Mouse (Mus musculus): Measurements from ENCODE around the gene Mrpl37.
A peak's percentile ranks its signal among the peaks of the same experiment; 100 is the strongest.
"Not testable (repeated sequence)": the region's sequence is repeated elsewhere in the genome, so short reads cannot be mapped to it uniquely, and the experiment has no call there.

The Mrpl37 gene

GRCm38 (mm10) chr4:107066252-107067124 is at the start of gene Mrpl37, which contains the start of gene Cyb5rl:
Mrpl37 (minus strand) TSS chr4:107066868.
Cyb5rl (plus strand) TSS chr4:107066988.
- DNase-seq = peak; percentile 97 to 98

DNA sequence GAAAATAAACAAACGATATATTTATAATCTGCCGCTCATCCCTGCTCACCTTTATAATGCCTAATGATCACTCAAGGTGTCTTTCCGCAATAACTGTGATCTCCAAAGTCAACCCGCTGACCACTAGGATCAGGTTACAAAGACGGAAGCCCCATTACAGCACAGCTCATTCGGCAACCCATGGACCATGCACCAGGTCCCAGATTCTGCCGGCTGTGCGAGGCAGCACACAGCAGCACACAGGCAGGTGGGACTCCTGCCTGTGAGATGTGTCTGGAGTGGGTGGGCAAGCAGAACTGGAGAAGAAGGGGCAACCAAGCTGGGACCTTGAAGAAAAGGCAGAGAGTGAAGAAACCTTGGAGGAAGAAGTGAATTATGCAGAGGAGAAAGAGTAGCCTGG is 47.6 kb upstream of the Mrpl37 start:
- DNase-seq = no peak

DNA sequence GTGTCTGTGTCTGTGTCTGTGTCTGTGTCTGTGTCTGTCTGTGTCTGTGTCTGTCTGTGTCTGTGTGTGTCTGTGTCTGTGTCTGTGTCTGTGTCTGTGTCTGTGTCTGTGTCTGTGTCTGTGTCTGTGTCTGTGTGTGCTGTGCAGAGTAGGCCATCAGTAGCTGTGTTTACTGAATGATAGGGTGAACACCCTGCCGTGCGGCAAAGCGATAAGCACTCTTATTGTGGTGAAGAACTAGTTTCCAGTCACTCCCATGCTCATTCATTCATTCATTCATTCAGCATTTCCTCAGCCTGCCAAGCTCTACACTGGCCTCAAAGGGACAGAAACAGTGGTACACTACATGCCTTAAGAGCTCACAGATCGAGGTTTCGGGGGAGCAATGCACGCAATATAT is 42.5 kb upstream of the Mrpl37 start:
- DNase-seq = not testable (repeated sequence)

GRCm38 (mm10) chr4:107108291-107108731 is 41.6 kb upstream of the Mrpl37 start:
- DNase-seq = no peak

- no peak for DNase-seq
Observed at GRCm38 (mm10) chr4:107106777-107107176, 40.1 kb upstream of the Mrpl37 start.

DNA sequence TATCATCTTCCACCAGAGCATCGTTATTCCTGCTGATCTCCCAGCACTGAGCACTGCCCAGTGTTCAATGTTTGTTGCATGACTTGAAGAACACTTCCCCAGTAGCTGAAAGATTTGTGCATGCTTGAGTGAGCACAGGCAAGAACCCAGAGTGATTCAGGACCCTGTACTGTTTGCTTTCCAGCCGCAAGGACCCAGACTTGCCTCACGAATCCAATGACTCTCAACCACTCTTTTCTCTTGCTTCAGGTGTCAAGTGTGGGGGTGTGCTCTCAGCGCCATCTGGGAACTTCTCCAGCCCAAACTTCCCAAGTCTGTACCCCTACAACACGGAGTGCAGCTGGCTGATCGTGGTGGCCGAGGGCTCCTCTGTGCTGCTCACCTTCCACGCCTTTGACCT is 35.6 kb upstream of the Mrpl37 start:
- no peak for DNase-seq

- DNase-seq = no peak
Observed at GRCm38 (mm10) chr4:107098791-107099525, 32.3 kb upstream of the Mrpl37 start.

- no peak for DNase-seq
Observed at GRCm38 (mm10) chr4:107098375-107098774, 31.7 kb upstream of the Mrpl37 start.

DNA sequence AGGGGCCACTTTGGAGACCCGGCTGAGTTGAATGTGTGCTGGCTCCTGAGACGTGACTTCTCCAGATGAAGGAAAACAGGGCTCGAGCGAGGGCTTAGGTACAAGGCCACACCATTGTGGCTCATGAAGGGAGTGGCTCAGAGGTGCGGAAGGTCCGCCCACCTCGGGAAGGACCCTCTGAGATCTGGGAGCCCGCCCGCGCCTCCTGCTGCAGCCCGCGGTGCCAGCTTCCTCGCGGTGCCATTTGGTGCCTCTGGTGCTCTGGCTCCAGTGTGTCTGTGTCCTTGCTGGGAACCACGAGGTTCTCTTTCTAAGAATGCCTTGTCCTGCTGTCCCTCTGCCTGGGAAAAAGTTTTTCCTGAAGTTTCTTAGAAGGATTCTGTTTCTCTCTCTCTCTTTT is 31.2 kb upstream of the Mrpl37 start:
- no peak for DNase-seq

- DNase-seq = no peak
Observed at GRCm38 (mm10) chr4:107096841-107097373, 30.2 kb upstream of the Mrpl37 start, which contains the start of gene Cdcp2. Cdcp2 (plus strand) TSS chr4:107096891.

DNA sequence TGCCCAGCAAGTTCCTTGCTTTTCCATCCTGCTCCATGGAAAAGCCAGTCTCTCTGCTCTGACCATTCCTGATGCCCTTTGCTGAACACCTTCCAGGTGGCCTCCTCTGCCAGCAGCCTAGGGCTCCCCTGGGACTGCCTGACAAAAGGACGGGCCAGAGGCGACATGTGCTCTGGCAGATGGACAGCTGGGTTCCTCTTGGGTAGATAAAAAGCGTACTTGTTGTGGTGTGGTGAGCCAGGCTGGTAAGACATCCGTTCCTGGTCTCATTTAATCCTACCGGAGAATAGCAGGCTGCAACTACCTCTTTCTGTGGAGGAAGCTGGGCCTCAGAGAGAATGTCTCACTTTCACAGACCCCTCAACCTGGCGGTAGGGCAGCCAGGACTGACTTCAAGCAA is 29.4 kb upstream of the Mrpl37 start:
- DNase-seq = no peak

DNA sequence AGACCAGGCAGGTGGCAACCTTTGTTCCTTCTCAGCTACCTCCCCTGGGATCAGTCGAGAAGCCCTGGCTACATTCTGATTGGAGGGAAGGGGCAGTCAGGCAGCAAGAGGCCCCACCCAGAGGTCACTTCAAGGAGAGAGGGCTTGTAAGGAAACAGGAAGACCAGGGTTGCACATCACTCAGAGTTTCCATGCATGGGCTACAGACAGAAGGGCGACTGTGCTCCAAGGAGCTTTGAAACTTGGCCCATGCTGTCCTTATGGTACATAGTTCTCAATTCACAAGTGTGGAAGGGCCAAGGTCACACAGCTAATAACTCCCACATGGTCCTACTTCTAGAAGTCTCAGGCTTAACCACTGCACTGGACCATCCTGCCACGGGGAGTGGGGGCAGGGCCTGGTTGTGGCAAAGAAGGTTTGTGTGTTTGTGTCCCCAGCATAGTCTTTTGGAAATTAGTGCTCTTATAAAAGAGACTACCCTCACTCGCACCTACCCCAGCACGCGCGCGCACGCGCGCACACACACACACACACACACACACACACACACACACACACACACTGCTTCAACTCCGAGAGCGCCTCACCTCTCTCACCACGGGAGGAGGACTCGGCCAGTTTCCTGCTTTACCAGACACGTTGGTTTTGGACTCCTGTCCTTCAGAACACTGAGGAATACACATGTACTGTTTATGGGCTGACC is 28.0 kb upstream of the Mrpl37 start:
- DNase-seq = peak in 1 of 2 experiments; percentile 28

DNA sequence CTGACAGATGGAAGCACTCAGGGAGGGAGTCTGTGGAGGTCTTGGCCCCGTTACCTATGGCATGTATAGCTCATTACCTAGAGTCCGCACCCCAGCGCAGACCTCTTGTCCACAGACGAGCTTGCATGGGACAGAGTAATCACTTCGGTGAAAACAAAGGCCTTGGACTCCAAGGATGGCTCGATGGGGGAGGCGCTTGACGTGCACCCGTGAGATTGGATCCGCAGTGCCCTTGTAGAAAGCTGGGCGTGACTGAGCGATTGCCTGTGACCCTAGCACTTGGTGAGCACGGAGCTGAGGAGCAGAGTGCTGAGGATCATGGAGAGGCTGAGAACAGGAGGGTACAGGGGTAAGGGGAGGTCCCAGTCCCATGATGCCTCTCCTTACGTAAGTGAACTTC is 25.0 kb upstream of the Mrpl37 start:
- DNase-seq = no peak

GRCm38 (mm10) chr4:107084858-107085257 is 18.2 kb upstream of the Mrpl37 start:
- peak; percentile 75 to 91 for DNase-seq

- DNase-seq = no peak
Observed at GRCm38 (mm10) chr4:107084343-107084742, 17.7 kb upstream of the Mrpl37 start.

DNA sequence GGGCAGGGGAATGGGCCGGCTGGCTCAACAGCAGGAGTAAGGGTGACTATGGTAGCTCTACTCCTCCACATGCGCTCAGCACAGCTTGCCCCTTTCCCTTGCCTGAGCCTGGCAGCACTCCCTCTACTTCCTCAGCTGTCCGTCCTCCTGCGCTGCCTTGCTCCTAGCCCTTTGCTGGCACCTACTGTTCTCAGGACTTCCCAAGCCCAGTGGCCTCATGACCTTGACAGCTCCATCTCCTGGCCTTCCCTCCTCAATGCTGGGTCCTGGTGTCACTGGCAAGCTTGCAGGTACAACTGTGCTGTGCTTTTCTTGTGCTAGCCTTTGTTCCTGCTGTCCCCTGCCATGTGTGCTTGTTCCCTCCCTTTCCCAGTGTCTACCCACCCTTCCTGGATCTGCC is 16.5 kb upstream of the Mrpl37 start:
- no peak for DNase-seq

- no peak for DNase-seq
Observed at GRCm38 (mm10) chr4:107082185-107082584, 15.5 kb upstream of the Mrpl37 start.

- peak in 1 of 2 experiments; percentile 38 for DNase-seq
Observed at GRCm38 (mm10) chr4:107079716-107080115, 13.0 kb upstream of the Mrpl37 start.

DNA sequence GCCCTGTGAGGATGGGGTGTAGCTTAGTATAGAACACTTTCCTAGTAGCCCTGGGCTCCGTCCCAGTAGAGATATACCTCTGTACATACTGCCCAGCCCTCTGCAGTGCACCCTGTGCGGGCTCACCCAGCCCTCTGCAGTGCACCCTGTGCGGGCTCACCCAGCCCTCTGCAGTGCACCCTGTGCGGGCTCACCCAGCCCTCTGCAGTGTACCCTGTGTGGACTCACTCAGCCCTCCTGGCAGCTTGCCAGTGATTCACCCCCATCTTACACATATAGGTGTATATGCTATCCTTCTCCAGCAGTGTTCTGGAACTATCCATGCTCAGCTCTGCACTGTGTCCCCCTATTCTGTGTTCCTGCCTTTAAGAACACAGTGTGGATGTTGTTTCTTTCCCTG is 12.2 kb upstream of the Mrpl37 start:
- DNase-seq = no peak

- DNase-seq = no peak
Observed at GRCm38 (mm10) chr4:107075456-107075855, 8.8 kb upstream of the Mrpl37 start.

GRCm38 (mm10) chr4:107072343-107072742 is 5.7 kb upstream of the Mrpl37 start:
- DNase-seq = no peak

- no peak for DNase-seq
Observed at GRCm38 (mm10) chr4:107067151-107067840, 628 bp upstream of the Mrpl37 start.
